Mouse (Mus musculus) stomach, embryonic 16.5 days (tissue): Measurements from ENCODE around the gene Jam2. TPM values are rescaled to one million over a fixed set of nuclear protein-coding genes. Genes with fewer than 3 reads are reported as not detected.

Experiments used
- ATAC-seq: fragments of 200-750 bp; cut with Nextera tagmentation; 2 replicates; pipeline ENCODE4 v1.8.0; 2017; ENCODE audit warnings: moderate number of reproducible peaks, moderate TSS enrichment; ENCODE audit not compliant: insufficient read depth, low FRiP score
- H3K27ac ChIP-seq: fragments of 300-500 bp; sonication (generic); 2 replicates; pipeline ENCODE4 v1.5.1; 2014; ENCODE audit warnings: low read length
- H3K27me3 ChIP-seq: fragments of 300-500 bp; sonication (generic); 2 replicates; pipeline ENCODE4 v1.6.1; 2014; ENCODE audit warnings: low read length, control low read depth, mixed read lengths; ENCODE audit not compliant: control insufficient read depth, insufficient read depth
- H3K36me3 ChIP-seq: fragments of 300-500 bp; sonication (generic); 2 replicates; pipeline ENCODE4 v1.6.1; 2014; ENCODE audit warnings: low read length; ENCODE audit not compliant: control insufficient read depth, insufficient read depth
- H3K4me1 ChIP-seq: fragments of 300-500 bp; sonication (generic); 2 replicates; pipeline ENCODE4 v1.6.1; 2014; ENCODE audit warnings: low read length, control low read depth, mixed read lengths; ENCODE audit not compliant: control insufficient read depth, insufficient read depth
- H3K4me2 ChIP-seq: fragments of 300-500 bp; sonication (generic); 2 replicates; pipeline ENCODE4 v1.6.1; 2014; ENCODE audit warnings: low read depth, low read length, mixed read lengths
- H3K4me3 ChIP-seq: fragments of 300-500 bp; sonication (generic); replicated peaks from 2 replicates; pipeline ENCODE4 v1.5.1; 2014; ENCODE audit warnings: mild to moderate bottlenecking, low read length
- H3K9ac ChIP-seq: fragments of 300-500 bp; sonication (generic); 2 replicates; pipeline ENCODE4 v1.6.1; 2014; ENCODE audit warnings: low read length
- H3K9me3 ChIP-seq: fragments of 300-500 bp; sonication (generic); replicated peaks from 2 replicates; pipeline ENCODE4 v1.6.1; 2016; ENCODE audit warnings: low read length, control low read depth; ENCODE audit not compliant: control insufficient read depth
- WGBS: fragments of 180-500 bp; shearing (Covaris S2); extraction: QIAGEN DNeasy Blood & Tissue Kit; methylation state at CpG from one replicate; pipeline ENCODE4 v1.1.7; 2014; 5-methylcytosine and 5-hydroxymethylcytosine counted together
- polyA plus RNA-seq: library from polyadenylated mRNA; unstranded; fragments of >200 nt; fragmentation: Nextera tagmentation; extraction: Ambion mirVana; gene quantifications from 2 replicates; pipeline ENCODE4 v1.2.1, GENCODE M21; 2015

Jam2 gene
- polyA plus RNA-seq, 1 experiment from 2014 or later = 6.2 TPM

- no peak overlapping the region for H3K4me2 ChIP-seq
- no peaks in the 10 kb centered on the region for H3K27me3 ChIP-seq
- no peaks in the 10 kb centered on the region for H3K9me3 ChIP-seq
- no peak overlapping the region for H3K4me3 ChIP-seq
- WGBS = 81% methylated on average over 19 of the region's 19 CpGs
- H3K4me1 ChIP-seq = no peaks in the 10 kb centered on the region
- ATAC-seq = no peak
- no peak overlapping the region for H3K9ac ChIP-seq
- H3K36me3 ChIP-seq = no peaks in the 10 kb centered on the region
- H3K27ac ChIP-seq = no peak overlapping the region
Observed at GRCm38 (mm10) chr16:84769619-84770464, 4.1 kb upstream of the Jam2 start.

DNA sequence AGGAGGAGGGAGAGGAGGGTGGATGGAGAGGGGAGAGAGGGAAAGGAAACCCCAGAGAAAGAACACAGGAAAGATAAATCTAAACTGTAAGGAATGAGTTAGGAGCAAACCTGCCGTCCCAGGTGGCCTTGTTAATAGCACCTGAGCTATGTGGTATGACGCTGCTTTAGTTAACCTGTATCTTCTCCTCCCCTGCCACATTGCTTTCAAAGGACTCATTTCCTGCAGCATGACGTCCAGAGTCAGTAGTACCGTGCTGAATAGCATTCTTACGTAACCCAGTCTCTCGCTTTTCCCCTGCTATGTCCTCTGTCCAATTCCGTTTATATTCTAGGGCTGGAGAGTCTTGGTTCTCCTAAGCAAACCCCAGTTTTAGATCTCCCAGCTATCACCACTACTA lies 3.0 kb upstream of the Jam2 start:
- Histone ChIP-seq H3K4me3 (no peak overlapping the region), H3K9me3 (no peaks in the 10 kb centered on the region), H3K36me3 (no peaks in the 10 kb centered on the region), H3K9ac (no peak overlapping the region), H3K27me3 (no peaks in the 10 kb centered on the region; the same call in 1 of the 2 replicates), H3K4me1 (no peaks in the 10 kb centered on the region), H3K4me2 (no peak overlapping the region), H3K27ac (no peak overlapping the region)
- ATAC-seq = no peak
- WGBS = 81% methylated on average over 7 of the region's 7 CpGs

DNA sequence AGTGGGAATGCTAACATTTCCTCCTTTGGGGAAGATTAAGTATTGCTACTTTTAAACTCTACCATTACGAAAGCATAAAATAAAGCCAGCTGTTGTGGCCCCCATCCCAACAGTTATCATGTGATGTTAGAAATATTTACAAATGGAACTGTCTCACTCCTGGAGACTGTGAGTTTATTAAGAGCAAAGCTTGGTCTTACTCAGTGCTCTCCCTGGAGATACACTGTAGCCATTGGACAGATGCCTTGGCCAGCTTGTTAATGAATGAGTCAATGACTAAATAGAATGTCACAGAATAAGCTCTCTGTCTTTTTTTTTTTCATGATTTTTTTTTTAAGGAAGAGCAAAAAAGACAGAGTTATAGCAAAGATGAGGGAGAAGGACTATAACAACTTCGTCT lies 2.5 kb upstream of the Jam2 start:
- no peak overlapping the region for H3K9ac ChIP-seq
- no peak for ATAC-seq
- no peaks in the 10 kb centered on the region; the same call in 1 of the 2 replicates for H3K27me3 ChIP-seq
- H3K36me3 ChIP-seq = no peaks in the 10 kb centered on the region
- no peak overlapping the region for H3K4me3 ChIP-seq
- H3K27ac ChIP-seq = no peak overlapping the region
- H3K9me3 ChIP-seq = no peaks in the 10 kb centered on the region
- H3K4me1 ChIP-seq = no peaks in the 10 kb centered on the region
- H3K4me2 ChIP-seq = no peak overlapping the region
- WGBS = 75% methylated on average over 2 of the region's 2 CpGs

GRCm38 (mm10) chr16:84772496-84773267 lies 1.2 kb upstream of the Jam2 start:
- Histone ChIP-seq H3K27me3 (no peaks in the 10 kb centered on the region; the same call in 1 of the 2 replicates), H3K9me3 (no peaks in the 10 kb centered on the region), H3K4me2 (no peak overlapping the region; the same call in 1 of the 2 replicates), H3K9ac (no peak overlapping the region), H3K4me3 (no peak overlapping the region), H3K4me1 (no peaks in the 10 kb centered on the region), H3K36me3 (no peaks in the 10 kb centered on the region), H3K27ac (no peak overlapping the region)
- no peak for ATAC-seq
- 36% methylated on average over 8 of the region's 8 CpGs for WGBS

- H3K4me2 ChIP-seq = peak overlapping the region; percentile 86
- no peaks in the 10 kb centered on the region for H3K4me1 ChIP-seq
- no peak overlapping the region for H3K27ac ChIP-seq
- no peaks in the 10 kb centered on the region; the same call in 1 of the 2 replicates for H3K27me3 ChIP-seq
- H3K36me3 ChIP-seq = no peaks in the 10 kb centered on the region
- peak; percentile 21; the same call in 1 of the 2 replicates for ATAC-seq
- H3K9ac ChIP-seq = peak overlapping the region; percentile 62
- WGBS = 3% methylated on average over 15 of the region's 15 CpGs
- peak overlapping the region; percentile 57 for H3K4me3 ChIP-seq
- no peaks in the 10 kb centered on the region for H3K9me3 ChIP-seq
Observed at GRCm38 (mm10) chr16:84773268-84773861, 558 bp upstream of the Jam2 start.

- H3K36me3 ChIP-seq = no peaks in the 10 kb centered on the region
- H3K4me2 ChIP-seq = peak overlapping the region; percentile 86
- under 1% methylated on average over 23 of the region's 23 CpGs for WGBS
- H3K27me3 ChIP-seq = no peaks in the 10 kb centered on the region; the same call in 1 of the 2 replicates
- no peak for ATAC-seq
- H3K4me3 ChIP-seq = peak overlapping the region; percentile 57
- H3K4me1 ChIP-seq = no peaks in the 10 kb centered on the region
- H3K27ac ChIP-seq = no peak overlapping the region
- no peaks in the 10 kb centered on the region for H3K9me3 ChIP-seq
- peak overlapping the region; percentile 62 for H3K9ac ChIP-seq
Observed at GRCm38 (mm10) chr16:84774761-84775231, 873 bp downstream of the Jam2 start.

- peak overlapping the region; percentile 86 for H3K4me2 ChIP-seq
- H3K4me1 ChIP-seq = no peaks in the 10 kb centered on the region
- 35% methylated on average over 11 of the region's 11 CpGs for WGBS
- H3K27ac ChIP-seq = no peak overlapping the region
- H3K9ac ChIP-seq = no peak overlapping the region
- ATAC-seq = no peak
- peak overlapping the region; percentile 57 for H3K4me3 ChIP-seq
- H3K27me3 ChIP-seq = no peaks in the 10 kb centered on the region; the same call in 1 of the 2 replicates
- H3K36me3 ChIP-seq = no peaks in the 10 kb centered on the region
- no peaks in the 10 kb centered on the region for H3K9me3 ChIP-seq
Observed at GRCm38 (mm10) chr16:84775356-84775755, 1.4 kb downstream of the Jam2 start.

- WGBS = 55% methylated on average over 7 of the region's 7 CpGs
- H3K36me3 ChIP-seq = no peaks in the 10 kb centered on the region
Observed at GRCm38 (mm10) chr16:84776089-84776784, 2.3 kb downstream of the Jam2 start.

More at GRCm38 (mm10) chr16:84776089-84776784, 2.3 kb downstream of the Jam2 start:
- H3K4me2 ChIP-seq = no peak overlapping the region
- no peak overlapping the region for H3K9ac ChIP-seq
- H3K4me1 ChIP-seq = no peaks in the 10 kb centered on the region
- ATAC-seq = no peak
- H3K27ac ChIP-seq = no peak overlapping the region
- no peaks in the 10 kb centered on the region for H3K9me3 ChIP-seq
- no peaks in the 10 kb centered on the region; the same call in 1 of the 2 replicates for H3K27me3 ChIP-seq
- no peak overlapping the region for H3K4me3 ChIP-seq
